ENCODE assay signal across 19 mouse cellular contexts in the genomic region with DNA sequence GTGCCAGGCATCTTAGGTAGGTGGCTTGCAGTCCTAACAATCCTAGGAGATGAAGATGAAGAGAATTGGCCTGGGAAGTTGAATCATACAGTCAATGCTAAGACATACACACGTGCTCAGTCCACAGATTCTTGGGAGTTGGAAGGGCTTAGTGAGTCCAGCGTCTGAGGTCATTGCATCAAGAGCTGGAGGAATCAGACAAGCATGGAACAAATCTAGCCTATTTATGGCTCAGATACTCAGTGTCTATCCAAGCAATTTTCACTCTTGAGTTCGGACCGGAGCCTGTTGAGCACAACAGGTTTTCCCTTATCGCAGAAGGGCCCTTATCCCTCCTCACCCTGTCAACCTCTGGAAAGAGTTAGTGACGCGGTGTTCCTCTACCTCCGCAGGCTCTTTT. TPM values are rescaled to one million over a fixed set of nuclear protein-coding genes. Genes with fewer than 3 reads are reported as not detected.
"Had no signal": no experiment of that assay in that cellular context is flagged by ENCODE, and none has a peak within 500 bp of the region (broad histone marks: within the 10 kb centered on the region; RNA-seq: fewer than 3 reads in every experiment).

No protein-coding gene starts in this region.

- H3K27me3 ChIP-seq: kidney, embryonic 15.5 days; liver, embryonic 13.5 days; midbrain, embryonic 12.5 days; midbrain, embryonic 15.5 days; neural tube, embryonic 12.5 days; neural tube, embryonic 15.5 days had no signal

- H3K4me1 ChIP-seq: kidney, embryonic 15.5 days; liver, embryonic 13.5 days; neural tube, embryonic 12.5 days had no signal

- H3K9ac ChIP-seq: kidney, embryonic 15.5 days; liver, embryonic 13.5 days; midbrain, embryonic 12.5 days; midbrain, embryonic 15.5 days; neural tube, embryonic 12.5 days; neural tube, embryonic 15.5 days had no signal

- DNase-seq: kidney, postnatal 10 days; layer of hippocampus, postnatal 36 days; liver, embryonic 13.5 days; lung, adult 2 months; retina, postnatal 1 day; right cerebral cortex, postnatal 25 days; thymus, adult 18-20 months; thymus, postnatal 36 days had no signal

- H3K4me2 ChIP-seq: kidney, embryonic 15.5 days; liver, embryonic 13.5 days; midbrain, embryonic 12.5 days; midbrain, embryonic 15.5 days; neural tube, embryonic 12.5 days; neural tube, embryonic 15.5 days had no signal

- H3K27ac ChIP-seq: kidney, embryonic 15.5 days; liver, embryonic 13.5 days; macrophage; midbrain, embryonic 12.5 days; midbrain, embryonic 15.5 days; neural tube, embryonic 12.5 days; neural tube, embryonic 15.5 days had no signal

- H3K36me3 ChIP-seq: kidney, embryonic 15.5 days; liver, embryonic 13.5 days; midbrain, embryonic 12.5 days; midbrain, embryonic 15.5 days; neural tube, embryonic 12.5 days; neural tube, embryonic 15.5 days had no signal

- H3K4me3 ChIP-seq: kidney, embryonic 15.5 days; left cerebral cortex, adult 2 months; liver, embryonic 13.5 days; midbrain, embryonic 12.5 days; midbrain, embryonic 15.5 days; neural tube, embryonic 12.5 days; neural tube, embryonic 15.5 days had no signal

- ATAC-seq: midbrain, embryonic 15.5 days had no signal

- H3K9me3 ChIP-seq: kidney, embryonic 15.5 days; liver, embryonic 13.5 days; midbrain, embryonic 12.5 days; midbrain, embryonic 15.5 days; neural tube, embryonic 12.5 days; neural tube, embryonic 15.5 days had no signal

RNA-seq across cellular contexts. Expression of a gene that starts 11.6 kb away (rescaled TPM):
- total RNA-seq: layer of hippocampus, postnatal 36 days; left cerebral cortex, postnatal 10 days; left cerebral cortex, postnatal 36 days; megakaryocyte, adult 5-6 weeks had no signal
- polyA plus RNA-seq: limb, embryonic 11.5 days; macrophage; midbrain, embryonic 12.5 days; neural tube, embryonic 12.5 days had no signal
